Mouse (Mus musculus): ENCODE measurements around the gene Orc6. TPM values are rescaled to one million over a fixed set of nuclear protein-coding genes. Genes with fewer than 3 reads are reported as not detected.

Orc6 gene
- polyA plus RNA-seq, 1 experiment from 2014 or later = 116 TPM

GRCm38 (mm10) chr8:85327036-85327435 is 27.6 kb downstream of the Orc6 start:
- ATAC-seq (ENCODE audit: insufficient number of reproducible peaks, insufficient read depth, low FRiP score, low TSS enrichment, low read depth) = no peak
- H3K27me3 ChIP-seq = no peaks in the 10 kb centered on the region
- H3K27ac ChIP-seq = no peak overlapping the region
- H3K9ac ChIP-seq = no peak overlapping the region
- H3K4me1 ChIP-seq = no peaks in the 10 kb centered on the region
- H3K4me3 ChIP-seq = no peak overlapping the region
- H3K9me3 ChIP-seq = no peaks in the 10 kb centered on the region
- H3K36me3 ChIP-seq = no peaks in the 10 kb centered on the region
- WGBS = 77% methylated on average over 9 of the region's 9 CpGs
- no peak overlapping the region for H3K4me2 ChIP-seq

DNA sequence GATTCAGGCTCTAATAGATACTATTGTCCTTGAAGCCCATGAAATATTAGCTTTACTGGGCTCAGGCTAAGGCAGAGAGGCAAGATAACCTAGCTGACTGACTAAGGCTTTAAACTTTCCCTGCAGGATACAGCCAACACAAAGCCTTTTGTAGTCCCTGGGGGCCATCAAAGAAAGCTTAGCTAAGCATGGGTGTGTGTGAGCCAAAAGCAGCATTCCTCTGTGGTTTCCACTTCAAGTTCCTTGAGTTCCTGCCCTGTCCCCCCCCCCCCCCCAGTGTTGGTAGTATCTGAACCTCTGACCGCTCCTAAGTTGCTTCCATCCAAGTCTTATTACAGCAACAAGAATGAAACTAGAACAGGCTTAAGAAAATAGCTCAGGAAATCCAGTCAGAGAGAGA is 30.1 kb downstream of the Orc6 start:
- H3K27ac ChIP-seq = no peak overlapping the region
- no peak overlapping the region for H3K9ac ChIP-seq
- ATAC-seq (ENCODE audit: insufficient number of reproducible peaks, insufficient read depth, low FRiP score, low TSS enrichment, low read depth) = no peak
- no peaks in the 10 kb centered on the region for H3K36me3 ChIP-seq
- WGBS = 58% methylated on average over 1 of the region's 1 CpGs
- H3K4me2 ChIP-seq = no peak overlapping the region
- H3K4me3 ChIP-seq = no peak overlapping the region
- no peaks in the 10 kb centered on the region for H3K4me1 ChIP-seq
- H3K27me3 ChIP-seq = no peaks in the 10 kb centered on the region
- H3K9me3 ChIP-seq = no peaks in the 10 kb centered on the region

GRCm38 (mm10) chr8:85335105-85335504 is 35.7 kb downstream of the Orc6 start:
- H3K9me3 ChIP-seq = no peaks in the 10 kb centered on the region
- H3K4me2 ChIP-seq = no peak overlapping the region
- H3K36me3 ChIP-seq = no peaks in the 10 kb centered on the region
- H3K27me3 ChIP-seq = no peaks in the 10 kb centered on the region
- H3K27ac ChIP-seq = no peak overlapping the region
- no peak overlapping the region for H3K9ac ChIP-seq
- no peak overlapping the region for H3K4me3 ChIP-seq
- H3K4me1 ChIP-seq = no peaks in the 10 kb centered on the region
- no peak for ATAC-seq (ENCODE audit: insufficient number of reproducible peaks, insufficient read depth, low FRiP score, low TSS enrichment, low read depth)

- H3K4me1 ChIP-seq = no peaks in the 10 kb centered on the region
- no peak overlapping the region for H3K4me3 ChIP-seq
- no peaks in the 10 kb centered on the region for H3K27me3 ChIP-seq
- no peaks in the 10 kb centered on the region for H3K9me3 ChIP-seq
- WGBS = 82% methylated on average over 6 of the region's 6 CpGs
- ATAC-seq (ENCODE audit: insufficient number of reproducible peaks, insufficient read depth, low FRiP score, low TSS enrichment, low read depth) = no peak
- no peak overlapping the region for H3K4me2 ChIP-seq
- H3K27ac ChIP-seq = no peak overlapping the region
- no peak overlapping the region for H3K9ac ChIP-seq
- no peaks in the 10 kb centered on the region for H3K36me3 ChIP-seq
Observed at GRCm38 (mm10) chr8:85336211-85336933, 36.9 kb downstream of the Orc6 start.

DNA sequence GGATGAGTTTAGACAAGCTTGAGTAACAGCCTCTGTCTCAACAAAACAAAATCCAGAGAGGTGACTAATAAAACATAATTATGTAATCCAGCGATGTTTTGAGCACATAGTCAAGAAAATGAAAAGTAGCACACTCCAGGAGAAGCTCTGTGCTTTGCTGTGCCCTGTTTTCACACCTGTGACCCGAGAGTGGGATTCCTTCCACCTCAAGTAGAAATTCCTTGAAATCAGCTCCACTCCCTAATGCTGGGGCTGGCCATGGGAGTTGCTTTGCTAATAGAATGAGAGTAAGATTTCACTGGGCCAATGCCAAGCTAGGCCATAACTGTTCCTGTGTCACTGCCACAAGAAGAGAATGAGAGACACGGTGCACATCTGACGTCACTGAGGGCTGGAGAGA is 38.2 kb downstream of the Orc6 start:
- H3K4me3 ChIP-seq = no peak overlapping the region
- no peak overlapping the region for H3K27ac ChIP-seq
- no peaks in the 10 kb centered on the region for H3K36me3 ChIP-seq
- no peaks in the 10 kb centered on the region for H3K9me3 ChIP-seq
- H3K27me3 ChIP-seq = no peaks in the 10 kb centered on the region
- no peak overlapping the region for H3K9ac ChIP-seq
- H3K4me2 ChIP-seq = no peak overlapping the region
- H3K4me1 ChIP-seq = no peaks in the 10 kb centered on the region
- WGBS = 73% methylated on average over 4 of the region's 4 CpGs
- no peak for ATAC-seq (ENCODE audit: insufficient number of reproducible peaks, insufficient read depth, low FRiP score, low TSS enrichment, low read depth)

- 72% methylated on average over 5 of the region's 5 CpGs for WGBS
- ATAC-seq (ENCODE audit: insufficient number of reproducible peaks, insufficient read depth, low FRiP score, low TSS enrichment, low read depth) = no peak
Observed at GRCm38 (mm10) chr8:85339871-85340573, 40.6 kb downstream of the Orc6 start.

GRCm38 (mm10) chr8:85353287-85353686 is 53.9 kb downstream of the Orc6 start:
- 79% methylated on average over 4 of the region's 4 CpGs for WGBS
- Histone ChIP-seq H3K4me1 (no peaks in the 10 kb centered on the region), H3K27ac (no peak overlapping the region), H3K4me3 (no peak overlapping the region), H3K9ac (no peak overlapping the region), H3K36me3 (no peaks in the 10 kb centered on the region), H3K9me3 (0 out of 2 replicates have a peak, but pooled peaks cover 4% of the 10 kb centered on the region), H3K4me2 (no peak overlapping the region), H3K27me3 (no peaks in the 10 kb centered on the region)
- ATAC-seq (ENCODE audit: insufficient number of reproducible peaks, insufficient read depth, low FRiP score, low TSS enrichment, low read depth) = no peak

More at GRCm38 (mm10) chr8:85339871-85340573, 40.6 kb downstream of the Orc6 start:
- Histone ChIP-seq H3K36me3 (no peaks in the 10 kb centered on the region), H3K27ac (no peak overlapping the region), H3K4me1 (no peaks in the 10 kb centered on the region), H3K9ac (no peak overlapping the region), H3K4me2 (no peak overlapping the region), H3K4me3 (no peak overlapping the region), H3K27me3 (no peaks in the 10 kb centered on the region), H3K9me3 (no peaks in the 10 kb centered on the region)

Other genes with a start within 250 kb of the Orc6 start
- 36.7 and 38.2 TPM in 2 replicates for gene Fbxw9, start 239.6 kb upstream of the Orc6 start, polyA plus RNA-seq (2015; fragmentation: Nextera tagmentation; extraction: Ambion mirVana)
- 1.1 and 1.4 TPM in 2 replicates for gene Gm5741, start 231.7 kb upstream of the Orc6 start, polyA plus RNA-seq (2015; fragmentation: Nextera tagmentation; extraction: Ambion mirVana)
- gene Dhps, start 227.9 kb upstream of the Orc6 start, polyA plus RNA-seq (2015; fragmentation: Nextera tagmentation; extraction: Ambion mirVana) = 55.1 and 70.7 TPM in 2 replicates
- gene Wdr83os, start 218.9 kb upstream of the Orc6 start, polyA plus RNA-seq (2015; fragmentation: Nextera tagmentation; extraction: Ambion mirVana) = 129 and 130 TPM in 2 replicates
- gene Wdr83, start 218.3 kb upstream of the Orc6 start, polyA plus RNA-seq (2015; fragmentation: Nextera tagmentation; extraction: Ambion mirVana) = 45.2 and 46.2 TPM in 2 replicates
- gene Man2b1, start 216.4 kb upstream of the Orc6 start, polyA plus RNA-seq (2015; fragmentation: Nextera tagmentation; extraction: Ambion mirVana) = 29.1 and 29.6 TPM in 2 replicates
- gene Zfp791, start 176.5 kb upstream of the Orc6 start, polyA plus RNA-seq (2015; fragmentation: Nextera tagmentation; extraction: Ambion mirVana) = 2.9 and 3.1 TPM in 2 replicates
- not detected in 2 replicates for gene Cks1brt, start 147.7 kb upstream of the Orc6 start, polyA plus RNA-seq (2015; fragmentation: Nextera tagmentation; extraction: Ambion mirVana)
- not detected in 2 replicates for gene Olfr371, start 73.6 kb upstream of the Orc6 start, polyA plus RNA-seq (2015; fragmentation: Nextera tagmentation; extraction: Ambion mirVana)
- gene Vps35, start 170 bp downstream of the Orc6 start, polyA plus RNA-seq (2015; fragmentation: Nextera tagmentation; extraction: Ambion mirVana) = 127 and 136 TPM in 2 replicates
- 4.4 and 5.4 TPM in 2 replicates for gene Mylk3, start 86.7 kb downstream of the Orc6 start, polyA plus RNA-seq (2015; fragmentation: Nextera tagmentation; extraction: Ambion mirVana)
- gene 4921524J17Rik, start 133.2 kb downstream of the Orc6 start, polyA plus RNA-seq (2015; fragmentation: Nextera tagmentation; extraction: Ambion mirVana) = 54.0 and 56.6 TPM in 2 replicates
- 36.0 and 40.2 TPM in 2 replicates for gene Gpt2, start 192.9 kb downstream of the Orc6 start, polyA plus RNA-seq (2015; fragmentation: Nextera tagmentation; extraction: Ambion mirVana)

Data from embryonic facial prominence, embryonic 13.5 days (tissue).